Mouse (Mus musculus) lung, postnatal 4 days (tissue): ENCODE measurements around the gene Scarb1.

Experiments
- DNase-seq, 2 experiments: peaks; one replicate each; pipeline ENCODE4 v3.0.0; 2021

Scarb1 gene

DNA sequence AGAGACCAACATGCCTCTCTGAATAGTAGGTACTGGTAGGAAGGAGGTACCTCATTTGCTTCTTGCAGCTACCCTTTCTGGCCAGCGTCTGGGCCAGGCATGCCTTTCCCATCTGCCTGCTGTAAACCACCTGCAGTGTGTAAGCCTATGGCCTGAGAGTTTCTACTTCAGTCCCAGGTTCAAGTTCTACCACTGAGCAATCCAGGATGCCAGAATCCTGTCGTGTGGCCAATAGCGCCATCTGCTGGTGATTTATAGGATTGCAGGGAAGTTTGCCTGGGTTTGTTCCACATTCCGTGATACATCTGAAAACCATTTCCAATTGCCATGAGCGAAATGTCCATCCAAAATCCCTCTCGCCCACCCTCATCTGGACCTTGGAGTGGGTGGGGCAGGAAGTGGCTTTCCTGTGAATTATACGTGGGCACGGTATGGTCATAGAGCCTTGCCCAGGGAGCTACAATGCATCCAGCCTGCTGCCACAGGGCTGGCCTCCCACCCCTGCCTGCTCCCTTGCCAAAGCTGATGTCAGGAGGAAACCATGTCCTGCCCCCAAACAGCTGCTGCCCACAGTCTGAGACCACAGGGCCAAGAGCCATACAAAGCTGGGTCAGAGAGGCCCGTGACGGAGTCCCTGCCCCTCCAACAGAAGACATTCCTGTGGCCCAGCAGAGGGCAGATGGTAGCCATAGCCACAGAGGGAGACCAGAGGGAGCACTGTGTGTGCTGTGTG, 72.7 kb downstream of the Scarb1 start:
- DNase-seq = peak; percentile 76 to 85

DNA sequence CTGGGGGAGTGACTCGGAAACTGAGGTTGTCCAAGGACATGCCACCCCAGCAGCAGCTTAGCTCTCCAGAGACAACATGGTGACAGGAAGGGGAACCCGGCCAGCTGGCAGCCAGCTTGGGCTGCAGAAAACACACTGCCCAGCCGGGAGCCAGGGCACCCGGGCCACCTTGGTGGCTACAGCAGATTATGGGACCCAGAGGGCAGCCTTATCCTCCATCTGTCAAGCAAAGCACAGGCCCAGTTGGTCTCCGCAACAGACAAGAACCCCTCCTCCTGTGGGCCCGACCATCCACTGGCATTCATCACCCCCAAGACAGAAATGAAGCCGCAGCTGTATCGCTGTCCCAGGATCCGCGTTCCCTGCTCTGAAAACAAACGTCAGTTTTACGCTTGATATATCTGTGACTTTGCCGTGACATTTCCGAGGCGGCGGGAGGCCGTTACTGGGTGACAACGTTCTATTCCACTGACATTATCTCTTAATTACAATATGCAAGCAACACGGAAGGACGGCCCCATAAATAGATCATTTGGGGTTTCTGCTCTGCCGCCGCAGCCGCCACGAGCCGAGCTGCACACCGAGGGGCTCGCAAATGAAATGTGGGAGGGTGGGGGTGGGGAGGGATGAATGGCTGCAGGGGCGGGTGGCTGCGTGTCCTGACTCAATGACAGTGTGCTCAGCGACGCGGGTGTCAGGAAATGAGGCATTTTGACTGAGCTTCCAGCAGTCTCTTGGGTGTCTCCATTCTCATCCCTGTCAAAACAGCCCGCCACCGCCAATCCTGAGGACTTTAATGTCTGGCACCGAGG, 73.5 kb downstream of the Scarb1 start:
- peak; percentile 59 to 78 for DNase-seq

DNA sequence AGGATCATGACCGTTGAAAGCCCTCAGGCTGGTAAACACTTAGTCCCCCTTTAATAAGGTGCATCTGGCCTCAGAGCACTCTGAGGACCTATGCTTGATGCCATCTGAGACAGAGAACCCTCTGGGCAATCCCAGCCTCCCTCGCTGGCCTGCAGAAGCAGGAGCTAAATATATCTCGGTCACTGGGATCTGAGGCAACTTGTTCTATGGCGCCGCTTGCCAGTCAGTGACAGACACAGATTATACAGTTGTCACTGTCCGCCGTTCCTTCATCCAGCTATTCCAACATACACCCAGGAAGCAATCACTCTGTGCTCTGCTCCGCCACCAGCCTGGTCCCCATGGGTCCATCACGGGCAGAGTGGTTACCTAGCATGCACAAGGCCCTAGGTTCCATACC, 74.8 kb downstream of the Scarb1 start:
- no peak for DNase-seq

DNA sequence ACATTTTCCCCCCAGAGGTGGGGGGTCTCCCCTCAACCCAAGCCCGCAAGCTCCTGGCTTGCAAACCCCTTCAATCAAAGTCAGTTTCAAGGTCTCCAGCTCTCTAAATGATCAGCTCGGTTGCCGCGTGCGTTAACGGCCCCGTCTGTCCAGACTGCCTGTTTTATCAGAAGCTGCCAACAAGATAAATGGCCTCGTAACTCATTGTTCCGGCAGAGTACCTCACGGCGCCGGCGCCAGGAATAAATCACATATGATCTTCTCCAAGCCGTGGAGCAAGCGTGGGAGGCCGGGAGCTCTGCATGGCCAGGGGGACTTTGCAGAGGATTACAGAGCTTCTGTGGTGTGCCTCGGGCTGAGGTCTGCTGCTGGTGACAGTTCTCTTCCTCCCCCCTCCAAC, 76.2 kb downstream of the Scarb1 start:
- no peak for DNase-seq

DNA sequence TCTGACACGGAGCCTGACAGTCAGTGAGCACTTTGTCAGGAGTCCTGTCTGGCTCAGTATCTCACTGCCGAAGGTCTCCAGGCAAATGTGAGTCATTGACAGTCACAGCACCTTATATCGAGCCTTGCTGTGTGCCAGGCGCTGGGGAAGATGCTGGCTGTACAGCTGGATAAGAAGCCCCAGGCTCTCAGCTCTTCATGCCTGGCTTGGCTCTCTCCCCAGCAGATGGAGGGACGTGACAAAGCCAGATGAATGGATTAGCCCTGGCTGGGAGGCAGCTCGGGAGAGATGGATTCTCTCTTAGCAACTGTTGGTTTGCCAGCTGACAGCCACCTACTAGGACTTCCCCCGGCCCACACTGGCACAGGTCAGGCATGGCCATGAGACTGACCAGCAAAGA, 78.3 kb downstream of the Scarb1 start:
- DNase-seq = no peak

DNA sequence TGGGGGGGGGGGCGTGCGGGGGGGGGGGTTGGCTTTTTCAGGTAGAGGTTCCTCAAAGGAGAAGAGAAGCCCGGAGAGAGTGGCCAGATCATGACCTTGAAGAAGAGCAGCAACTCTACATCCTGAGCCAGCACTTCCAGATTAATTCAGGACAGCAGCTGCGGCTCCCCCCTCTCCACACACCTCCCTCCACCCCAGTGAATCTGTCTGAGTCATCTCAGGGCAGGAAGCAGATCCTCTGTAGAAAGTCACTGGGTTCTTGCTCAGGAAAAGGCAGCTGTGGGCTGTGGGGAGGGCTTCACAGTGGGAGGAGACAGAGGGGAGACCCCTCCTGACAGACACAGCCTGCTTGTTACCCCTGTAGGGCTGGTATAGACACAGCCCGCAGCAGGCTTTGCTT, 87.0 kb downstream of the Scarb1 start:
- no peak for DNase-seq

DNA sequence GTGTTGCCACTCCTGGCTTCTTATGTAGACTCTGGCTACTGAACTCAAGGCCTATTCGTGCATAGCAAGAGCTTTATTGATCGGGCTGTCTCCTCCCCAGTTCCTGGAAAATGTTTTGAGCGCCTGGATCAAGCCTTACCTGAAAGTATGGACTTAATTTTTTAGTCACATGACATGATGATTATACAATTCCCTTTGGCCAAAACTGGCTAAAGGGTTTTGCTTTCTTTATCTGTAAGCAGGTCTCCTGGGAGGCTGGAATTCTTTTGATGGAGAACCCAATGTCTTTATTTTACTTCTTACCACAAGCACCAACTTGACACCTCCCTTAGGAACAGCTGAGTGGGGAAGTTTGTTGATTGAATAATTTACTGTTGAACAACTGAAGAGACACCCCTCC, 87.4 kb downstream of the Scarb1 start:
- DNase-seq = no peak

DNA sequence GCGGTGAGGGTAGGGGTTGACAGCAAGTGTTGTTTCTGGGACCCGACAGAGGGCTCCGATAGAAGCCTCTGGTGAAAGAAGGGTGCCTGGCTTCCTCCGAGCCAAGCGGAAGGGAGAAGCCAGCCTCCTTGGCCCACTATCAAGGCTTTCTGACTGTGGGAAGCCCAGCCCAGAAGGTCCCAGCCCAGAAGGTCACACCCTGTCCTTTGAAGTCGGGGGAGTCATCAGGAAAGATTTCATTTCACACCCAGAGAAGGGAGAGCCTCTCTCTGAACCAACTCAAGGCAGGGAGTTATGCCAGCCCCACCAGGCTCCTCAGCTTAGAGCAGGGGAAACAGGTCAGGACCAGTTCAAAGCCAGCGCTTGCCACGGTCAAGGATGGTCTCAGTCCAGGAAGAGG, 88.2 kb downstream of the Scarb1 start:
- peak; percentile 77 to 87 for DNase-seq

DNA sequence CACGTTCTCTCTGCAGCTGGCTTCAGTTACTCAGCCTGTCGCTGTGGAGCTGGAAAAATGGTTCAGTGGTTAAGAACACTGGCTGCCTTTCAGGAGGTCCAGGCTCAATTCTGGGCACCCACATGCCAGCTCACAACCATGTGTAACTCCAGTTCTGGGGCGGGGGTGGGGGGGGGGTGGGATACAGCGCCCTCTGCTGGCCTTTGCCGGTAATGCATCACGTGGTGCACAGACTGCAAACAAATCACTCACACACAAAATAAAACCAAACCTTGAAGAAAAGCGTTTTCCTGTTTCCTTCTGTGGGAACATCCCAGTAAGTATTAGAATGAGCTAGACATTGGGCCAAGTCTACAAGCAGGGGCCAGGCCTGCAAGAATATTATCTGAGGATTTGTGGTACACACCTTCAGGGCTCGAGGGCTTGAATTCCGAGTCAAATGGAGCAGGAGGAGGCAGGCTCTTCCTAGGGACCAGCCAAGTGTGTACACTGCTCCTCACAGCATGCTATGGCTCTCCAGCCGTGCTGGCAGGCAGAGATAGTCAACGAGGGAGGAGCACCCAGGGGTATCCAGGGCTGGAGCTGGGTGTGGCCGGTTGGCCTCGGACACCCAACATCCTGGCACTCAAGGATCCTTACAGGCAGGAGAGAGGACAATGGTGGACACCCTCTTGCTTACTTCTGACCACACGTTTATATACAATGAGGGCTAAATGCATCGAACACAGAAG, 88.8 kb downstream of the Scarb1 start:
- peak; percentile 65 to 83 for DNase-seq

DNA sequence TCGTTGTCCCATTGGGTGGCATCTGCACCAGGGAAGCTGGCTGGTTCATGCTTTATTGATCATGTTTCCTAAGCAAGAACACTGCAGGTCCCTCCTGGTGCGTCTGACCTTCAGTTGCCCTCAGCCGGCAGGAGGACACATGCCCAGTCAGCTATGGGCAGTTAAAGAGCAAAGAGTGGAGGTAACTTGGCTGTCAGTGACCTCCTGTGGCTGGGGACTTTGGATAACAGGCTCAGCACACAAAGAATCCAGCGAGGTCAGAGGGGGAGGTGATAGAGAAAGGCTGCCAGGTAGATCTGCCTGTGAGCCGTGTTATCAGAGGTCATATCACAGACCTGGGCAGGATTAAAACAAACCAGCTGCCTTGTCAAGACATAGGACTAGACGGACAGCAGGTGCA, 91.7 kb downstream of the Scarb1 start:
- no peak for DNase-seq

DNA sequence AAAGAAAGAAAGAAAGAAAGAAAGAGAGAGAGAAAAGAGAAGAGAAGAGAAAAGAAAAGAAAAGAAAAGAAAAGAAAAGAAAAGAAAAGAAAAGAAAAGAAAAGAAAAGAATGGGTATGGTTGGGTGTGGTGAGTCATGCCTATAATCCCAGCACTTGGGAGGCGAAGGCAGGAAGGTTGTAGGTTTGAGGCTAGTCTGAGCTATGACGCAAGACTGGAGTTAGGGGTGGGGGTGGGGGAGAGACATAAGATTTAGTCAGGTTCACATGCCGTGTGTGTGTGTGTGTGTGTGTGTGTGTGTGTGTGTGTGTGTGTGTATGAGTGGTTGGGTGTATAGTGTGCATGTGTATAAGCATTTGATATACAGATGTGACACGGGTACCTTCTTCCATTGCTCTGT, 94.2 kb downstream of the Scarb1 start:
- DNase-seq = no peak

DNA sequence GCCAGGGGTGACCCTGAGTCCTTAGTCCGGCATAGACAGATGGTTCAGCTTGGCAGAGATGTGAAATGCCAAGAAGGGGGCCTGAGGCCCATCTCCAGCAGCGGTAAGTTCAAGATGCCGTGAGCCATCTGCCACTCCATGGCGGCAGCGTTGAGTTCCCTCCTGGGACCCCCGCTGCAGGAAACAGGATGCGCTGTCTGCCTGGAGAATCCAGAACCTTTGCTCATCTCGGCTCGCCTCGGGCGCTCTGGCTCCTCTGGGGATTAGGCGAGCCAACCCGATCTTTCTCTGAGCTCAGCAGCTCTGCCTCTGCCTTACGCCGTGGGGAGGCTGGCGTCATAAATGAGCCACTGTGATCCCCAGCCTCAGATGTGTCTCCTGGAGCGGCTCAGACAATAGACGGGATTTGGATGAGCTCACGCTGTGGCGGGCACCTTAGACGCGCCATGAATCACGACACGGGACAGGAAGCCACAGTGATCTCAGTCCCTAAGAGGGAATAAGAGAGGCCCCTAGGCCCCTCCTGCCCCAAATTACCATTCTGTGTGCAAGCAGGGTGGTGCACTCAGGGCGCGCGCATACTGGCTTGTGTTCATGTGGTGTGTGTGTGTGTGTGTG, 95.3 kb downstream of the Scarb1 start:
- DNase-seq = peak; percentile 56 to 69

DNA sequence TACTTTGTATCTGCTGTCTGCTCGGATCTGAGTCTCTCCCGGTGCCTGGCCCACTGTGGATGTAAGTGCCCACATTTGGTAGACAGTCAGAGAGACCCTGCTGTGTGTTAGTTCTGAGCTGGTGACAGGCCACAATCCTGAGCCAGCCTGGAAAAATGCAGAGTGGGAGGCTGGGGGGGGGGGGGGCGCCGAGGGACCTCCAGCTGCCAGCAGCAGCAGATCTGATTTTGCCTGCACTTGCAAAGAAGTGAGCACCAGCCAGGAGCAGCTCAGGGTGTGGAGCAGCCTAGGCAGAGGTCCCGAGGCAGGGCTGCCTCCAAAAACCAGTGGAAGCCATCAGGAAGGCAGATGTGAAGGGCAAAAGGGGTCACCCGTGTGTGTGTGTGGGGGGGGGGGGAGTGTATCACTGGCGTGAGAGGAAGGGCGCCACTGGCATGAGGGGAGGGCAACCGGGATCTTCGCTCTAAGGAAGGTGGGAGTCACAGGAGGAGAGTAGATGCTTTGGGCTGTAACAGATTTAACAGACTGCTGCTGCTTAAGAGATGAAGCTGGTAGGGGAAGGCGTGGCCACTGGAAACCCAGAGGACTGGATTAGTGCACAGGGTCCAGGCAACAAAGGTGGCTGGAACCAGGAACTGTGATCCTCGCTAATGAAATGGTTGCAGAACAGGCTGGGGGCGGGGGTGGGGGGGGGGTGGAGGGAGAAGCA, 95.9 kb downstream of the Scarb1 start:
- no peak for DNase-seq

DNA sequence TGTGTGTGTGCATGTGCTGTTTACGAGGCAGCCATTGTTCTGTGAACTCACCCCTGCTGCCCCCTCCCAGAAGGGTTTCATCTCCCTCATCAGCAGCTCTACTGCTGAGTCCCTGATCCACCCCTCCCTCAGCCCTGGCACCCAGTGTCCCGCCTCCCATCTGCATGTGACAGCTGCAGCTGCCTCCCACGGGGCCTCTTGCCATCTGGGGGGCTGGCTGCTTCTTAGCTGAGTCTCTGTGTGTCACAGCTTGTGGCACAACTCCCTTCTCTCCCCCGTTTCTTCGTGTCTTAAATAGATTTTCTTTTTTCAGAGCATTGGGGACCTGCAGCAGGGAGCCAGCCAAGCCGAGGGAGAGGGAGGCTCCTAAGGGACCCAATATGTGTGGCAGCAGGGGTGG, 97.0 kb downstream of the Scarb1 start:
- no peak for DNase-seq

DNA sequence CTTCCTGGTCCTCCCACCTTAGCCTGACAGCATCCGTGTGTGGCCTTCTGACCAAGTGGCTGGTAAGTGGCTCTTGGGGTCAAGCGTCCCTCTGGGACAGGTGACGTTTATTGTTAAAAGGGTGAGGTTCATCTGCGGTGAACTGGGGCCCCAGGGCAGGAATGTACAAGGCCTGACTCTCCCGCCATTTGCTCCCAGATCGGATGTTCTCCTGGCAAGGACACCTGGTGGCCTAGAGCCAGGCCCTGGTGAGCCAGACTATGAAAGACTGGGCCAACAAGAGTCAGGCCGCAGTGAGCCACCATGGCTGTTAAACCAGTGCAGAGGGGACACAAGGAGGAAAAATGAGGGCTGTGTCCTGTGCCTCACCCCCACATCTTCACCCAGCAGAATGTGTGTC, 98.8 kb downstream of the Scarb1 start:
- no peak for DNase-seq

DNA sequence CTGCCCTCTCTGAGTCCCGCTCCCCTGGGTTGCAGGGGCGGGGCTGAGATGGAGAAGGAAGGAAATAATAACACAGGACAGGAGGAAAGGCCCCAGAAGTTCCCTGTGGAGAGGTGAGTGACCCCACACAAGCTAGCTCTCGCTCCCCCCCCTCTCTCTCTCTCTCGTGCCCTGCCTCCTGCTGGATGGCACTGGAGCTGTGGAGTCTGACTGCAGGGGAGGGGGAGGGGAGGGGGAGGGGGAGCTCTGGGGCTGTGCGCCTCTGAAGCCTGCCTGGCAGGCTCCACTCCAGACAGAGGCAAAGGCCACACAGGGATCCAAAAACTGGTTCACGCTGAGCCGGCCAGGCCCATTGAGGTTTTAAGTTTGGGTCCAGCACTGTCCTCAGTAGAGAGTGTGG, 99.3 kb downstream of the Scarb1 start:
- no peak for DNase-seq

DNA sequence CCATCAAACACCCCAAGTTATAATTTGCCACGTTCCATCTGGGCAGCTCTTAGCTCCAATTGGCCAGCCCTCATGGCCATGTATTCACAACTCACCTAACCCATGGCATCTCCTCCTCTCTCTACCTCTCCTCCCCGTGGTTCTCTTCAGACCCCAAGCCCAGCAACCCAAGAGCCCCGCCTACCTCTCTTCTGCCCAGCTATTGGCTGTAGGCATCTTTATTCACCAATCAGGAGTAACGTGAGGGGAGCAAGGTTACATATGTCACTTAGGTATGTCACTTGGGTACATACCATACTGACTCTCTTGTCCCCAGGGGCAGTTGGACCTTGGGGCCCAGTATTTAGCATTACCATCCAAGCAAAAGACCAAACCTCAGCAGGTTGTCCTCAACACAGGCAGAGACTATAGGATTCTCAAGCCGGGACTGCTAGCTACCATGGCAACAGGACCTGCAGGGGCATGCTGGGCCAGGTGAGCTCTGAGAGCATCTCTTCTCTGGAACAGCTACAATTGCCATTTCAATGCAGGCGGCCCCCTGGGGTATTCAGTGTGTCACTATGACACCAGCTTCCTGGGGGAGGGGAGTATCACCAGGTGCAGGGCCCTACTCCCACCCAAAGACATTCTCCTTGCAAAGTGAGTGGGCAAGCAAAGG, 100.6 kb downstream of the Scarb1 start:
- DNase-seq = no peak

DNA sequence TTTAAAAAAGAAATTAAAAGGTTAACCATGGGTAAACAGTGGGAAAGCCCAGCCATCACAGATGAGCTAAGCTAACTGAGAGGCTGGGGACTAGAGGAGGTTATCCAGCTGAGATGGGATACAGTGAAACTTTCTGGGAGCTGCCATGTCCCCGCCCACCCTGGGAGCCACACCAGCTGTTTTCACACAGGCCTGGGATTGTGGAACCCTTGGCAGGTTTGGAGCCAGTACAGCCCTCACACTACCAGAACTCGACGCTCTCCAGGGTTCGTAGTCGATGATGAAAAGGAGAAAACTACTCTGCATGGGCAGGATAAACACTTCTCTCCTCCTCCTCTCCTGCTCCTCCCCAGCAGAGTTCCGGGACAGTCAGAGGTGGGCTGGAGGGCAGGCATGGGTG, 105.0 kb downstream of the Scarb1 start:
- DNase-seq = peak; percentile 29 to 70

DNA sequence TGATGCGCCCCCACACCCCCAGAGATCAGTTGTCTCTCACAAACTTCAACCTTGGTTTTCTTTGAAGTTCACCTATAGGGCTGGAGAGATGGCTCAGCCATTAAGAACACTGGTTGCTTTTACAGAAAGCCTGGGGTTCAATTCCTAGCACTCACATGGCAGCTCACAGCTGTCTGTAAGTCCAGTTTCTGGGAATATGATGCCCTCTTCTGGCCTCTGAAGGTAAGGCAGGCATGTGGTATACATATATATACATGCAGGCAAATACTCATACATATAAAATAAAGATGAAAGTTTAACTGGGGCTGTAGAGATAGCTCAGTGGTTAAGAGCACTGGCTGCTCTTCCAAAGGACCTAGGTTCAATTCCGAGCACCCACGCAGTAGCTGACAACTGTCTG, 105.5 kb downstream of the Scarb1 start:
- no peak for DNase-seq

DNA sequence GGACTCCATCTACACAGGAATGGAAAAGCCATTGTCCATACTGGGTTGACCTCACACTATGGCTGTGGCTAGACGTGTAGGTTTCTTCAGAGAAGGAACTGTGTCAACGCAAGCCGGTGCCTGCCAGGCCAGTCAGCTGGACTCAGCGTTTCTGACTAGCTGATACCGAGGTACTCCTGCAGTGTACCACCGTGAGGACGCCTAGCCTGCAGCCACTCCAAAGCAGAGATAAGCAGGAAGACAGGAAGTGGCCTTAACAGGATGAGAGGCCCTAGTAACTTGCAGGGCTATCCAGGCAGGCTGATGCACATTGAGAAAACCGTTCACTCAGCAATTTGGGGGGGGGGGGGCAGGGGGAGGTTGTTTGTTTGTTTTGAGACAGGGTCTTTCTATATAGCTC, 106.5 kb downstream of the Scarb1 start:
- DNase-seq = no peak

DNA sequence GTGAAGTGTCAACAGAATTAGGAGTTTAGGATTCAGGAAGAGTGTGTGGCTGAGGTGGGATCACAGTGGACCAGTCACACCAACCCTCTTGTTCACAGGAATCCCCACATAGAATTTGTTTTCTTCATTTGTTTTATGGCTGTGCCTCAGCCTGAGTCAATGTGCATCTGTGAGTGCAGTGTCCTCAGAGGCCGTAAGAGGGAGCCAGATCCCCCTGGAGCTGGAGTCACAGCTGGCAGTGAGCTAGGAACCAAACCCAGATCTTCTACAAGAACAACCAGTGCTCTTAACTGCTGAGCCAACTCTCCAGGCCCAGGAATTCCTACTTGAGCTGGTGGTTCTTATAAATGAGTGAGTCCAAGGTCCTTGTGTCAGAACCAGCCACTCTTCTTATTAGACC, 107.4 kb downstream of the Scarb1 start:
- no peak for DNase-seq

DNA sequence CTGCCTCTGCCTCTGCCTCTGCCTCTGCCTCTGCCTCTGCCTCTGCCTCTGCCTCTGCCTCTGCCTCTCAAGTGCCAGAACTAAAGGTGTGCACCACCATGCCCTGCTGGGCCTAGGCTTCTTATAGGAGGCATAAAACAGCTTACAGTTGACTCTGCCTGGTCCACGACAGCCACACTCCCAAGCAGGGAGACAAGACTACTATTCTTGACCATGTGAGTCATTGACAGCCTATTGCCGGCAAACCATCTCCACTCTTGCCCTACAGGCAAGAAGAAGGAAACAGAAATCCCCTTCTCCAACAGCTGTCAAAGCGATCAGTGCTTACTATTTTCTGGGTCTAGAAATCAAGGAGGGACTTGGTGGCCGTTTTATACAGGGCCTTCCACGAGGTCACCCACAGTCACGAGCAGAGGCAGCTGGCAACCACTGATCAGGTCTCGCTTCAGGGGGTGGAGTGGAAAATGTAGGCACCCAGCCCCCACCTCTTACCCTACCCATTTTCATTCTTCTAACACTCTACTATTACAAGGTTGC, 108.4 kb downstream of the Scarb1 start:
- no peak for DNase-seq
